Mouse (Mus musculus): ENCODE results near the gene Wipf2.

GRCm38 (mm10) chr11:98877001-98877400, 13.6 kb downstream of the Wipf2 start:
- no peak for TF ChIP-seq USF2 (IDR thresholded peaks at IDR 0.05; ENCODE audit: borderline replicate concordance in 1 of 2, insufficient read depth in 1 of 2, low read depth in 1 of 2, low read length in 2 of 2)
- no peak for TF ChIP-seq MAX (IDR thresholded peaks at IDR 0.05; ENCODE audit: low read length)
- no peak for TF ChIP-seq ELF1 (IDR thresholded peaks at IDR 0.05; ENCODE audit: low read depth, low read length)
- no peak for TF ChIP-seq MYB (IDR thresholded peaks at IDR 0.05; ENCODE audit: low read depth, low read length)
- no peak for TF ChIP-seq TCF12 (IDR thresholded peaks at IDR 0.05; ENCODE audit: low read depth, low read length)
- no peak for TF ChIP-seq UBTF (IDR thresholded peaks at IDR 0.05; ENCODE audit: borderline replicate concordance, insufficient read depth, low read depth, low read length)
- no peak for TF ChIP-seq POLR2A (IDR thresholded peaks at IDR 0.05; ENCODE audit: control insufficient read depth in 1 of 2, insufficient read depth in 1 of 2, low read depth in 1 of 2, low read length in 2 of 2, poor library complexity in 1 of 2)
- TF ChIP-seq CTCF (IDR thresholded peaks at IDR 0.05 in 2 of 3, conservative IDR thresholded peaks at IDR 0.05 in 1 of 3; ENCODE audit: control insufficient read depth in 1 of 3, insufficient read depth in 1 of 3, low read depth in 2 of 3, low read length in 3 of 3, poor library complexity in 1 of 3, severe bottlenecking in 1 of 3): no peak
- no peak for TF ChIP-seq EP300 (IDR thresholded peaks at IDR 0.05; ENCODE audit: low read depth in 1 of 2, low read length in 2 of 2)
- TF ChIP-seq CHD2 (IDR thresholded peaks at IDR 0.05; ENCODE audit: low read length): no peak
- no peak for TF ChIP-seq RAD21 (IDR thresholded peaks at IDR 0.05; ENCODE audit: low read depth, low read length)
- TF ChIP-seq E2F4 (IDR thresholded peaks at IDR 0.05; ENCODE audit: borderline replicate concordance, low read depth, low read length): no peak

All from MEL (cell line).